Mouse (Mus musculus) testis, adult 2 months (tissue): ENCODE measurements around the gene Coasy.

Experiments
- CTCF ChIP-seq: fragments of 200-500 bp; IDR thresholded peaks from 2 replicates; pipeline ENCODE4 v1.5.1; 2012; ENCODE audit warnings: low read depth, mild to moderate bottlenecking, inconsistent platforms, low read length, moderate library complexity; ENCODE audit not compliant: control insufficient read depth, insufficient read depth, insufficient replicate concordance
- POLR2A ChIP-seq: fragments of 200-500 bp; IDR thresholded peaks from 2 replicates; pipeline ENCODE4 v1.6.1; 2012; ENCODE audit warnings: low read depth, mild to moderate bottlenecking, inconsistent platforms, low read length, moderate library complexity; ENCODE audit not compliant: control insufficient read depth

DNA sequence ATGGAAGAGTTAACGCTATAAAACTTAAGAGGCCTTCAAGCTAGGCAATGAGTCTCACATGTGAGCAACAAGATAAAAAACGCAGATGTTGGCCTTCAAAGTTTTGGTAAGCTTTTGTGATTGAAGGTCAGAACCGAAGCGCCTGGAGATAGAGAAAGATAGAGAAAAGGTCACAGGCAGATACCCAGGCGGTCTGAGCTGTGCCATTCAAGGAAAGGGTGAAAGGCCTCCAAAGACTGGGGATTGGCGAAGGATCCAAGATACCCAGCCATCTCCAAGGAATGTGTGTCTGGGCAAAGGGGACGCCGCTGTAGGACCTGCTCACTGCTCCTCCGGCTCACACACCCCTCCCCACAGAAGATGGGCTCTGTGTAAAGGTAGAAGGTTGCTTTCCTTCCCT lies 17.4 kb upstream of the Coasy start:
- no peak for TF ChIP-seq CTCF
- no peak for TF ChIP-seq POLR2A
